Comparison of ENCODE assay signal across 26 mouse cellular contexts in the genomic region with DNA sequence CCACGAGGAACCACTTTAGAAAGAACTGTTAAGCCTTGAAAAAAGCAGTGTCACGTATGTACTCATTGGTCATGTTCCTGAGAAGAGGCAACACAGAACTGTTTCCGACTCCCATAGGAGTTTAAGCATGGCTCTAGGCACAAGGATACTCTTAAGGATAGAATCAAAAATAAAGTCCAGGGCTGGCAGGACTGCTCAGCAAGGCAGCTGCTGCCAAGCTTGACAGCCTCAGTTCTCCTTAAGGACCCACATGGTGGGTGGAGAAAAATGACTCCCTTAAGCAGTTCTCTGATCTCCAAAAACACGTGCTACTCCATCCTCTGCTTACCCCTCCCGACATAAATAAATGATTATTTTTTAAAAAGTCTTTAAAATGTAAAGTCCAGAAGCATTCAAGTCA.
"Had no signal": no experiment of that assay in that cellular context is flagged by ENCODE, and none has a peak within 500 bp of the region (broad histone marks: within the 10 kb centered on the region; RNA-seq: fewer than 3 reads in every experiment).

No protein-coding gene starts in this region.

- H3K4me1 ChIP-seq: heart, embryonic 15.5 days; hindbrain, embryonic 13.5 days; hindbrain, embryonic 15.5 days; kidney, embryonic 15.5 days; limb, embryonic 10.5 days; limb, embryonic 12.5 days; liver, embryonic 13.5 days; liver, embryonic 15.5 days had no signal

- H3K27ac ChIP-seq: heart, embryonic 15.5 days; hindbrain, embryonic 13.5 days; hindbrain, embryonic 15.5 days; hindbrain, postnatal 0 days; kidney, embryonic 15.5 days; kidney, postnatal 0 days; limb, embryonic 10.5 days; limb, embryonic 12.5 days; liver, embryonic 13.5 days; liver, embryonic 15.5 days had no signal

- DNase-seq: gastrocnemius, postnatal 14 days; gastrocnemius, postnatal 36 days; heart, adult 11 months; heart, adult 2 months; heart, postnatal 14 days; heart, postnatal 36 days; kidney, adult 11 months; kidney, adult 2 months; kidney, adult 9 months; kidney, postnatal 14 days; kidney, postnatal 36 days; layer of hippocampus, adult 9-11 months; layer of hippocampus, postnatal 36 days; liver; liver, embryonic 13.5 days; liver, postnatal 0 days had no signal

- H3K4me3 ChIP-seq: heart, adult 2 months; heart, embryonic 12.5 days; heart, embryonic 15.5 days; hindbrain, embryonic 13.5 days; hindbrain, embryonic 15.5 days; kidney, embryonic 15.5 days; limb, embryonic 10.5 days; limb, embryonic 12.5 days; liver, embryonic 13.5 days; liver, embryonic 15.5 days had no signal
